Mouse (Mus musculus): ENCODE measurements around the gene Ripk4. TPM values are rescaled to one million over a fixed set of nuclear protein-coding genes. Genes with fewer than 3 reads are reported as not detected.

The Ripk4 gene
- polyA plus RNA-seq, 2 experiments = 8.3 to 20.3 TPM

GRCm38 (mm10) chr16:97766501-97766900 lies 2.9 kb upstream of the Ripk4 start:
- WGBS = 29% methylated on average over 3 of the region's 3 CpGs
- Histone ChIP-seq H3K27ac (replicated peaks; ENCODE audit: low read depth, low read length) (no peak overlapping the region), H3K36me3 (ENCODE audit: control insufficient read depth, insufficient read depth, low read length) (no peaks in the 10 kb centered on the region), H3K4me1 (ENCODE audit: control insufficient read depth, insufficient read depth, low read length) (peaks cover 11% of the 10 kb centered on the region), H3K27me3 (ENCODE audit: control insufficient read depth, insufficient read depth, low read length) (peaks cover 38% of the 10 kb centered on the region), H3K9ac (ENCODE audit: low read depth, low read length, severe bottlenecking) (no peak overlapping the region), H3K9me3 (ENCODE audit: control insufficient read depth, low read length) (no peaks in the 10 kb centered on the region), H3K4me2 (replicated peaks; ENCODE audit: low read depth, low read length, severe bottlenecking) (no peak overlapping the region), H3K4me3 (replicated peaks; ENCODE audit: low read length) (no peak overlapping the region)
- ATAC-seq (ENCODE audit: low FRiP score, low read depth) (no peak), DNase-seq (ENCODE audit: low spot score) (no peak)
- no peak for TF ChIP-seq POLR2A (IDR thresholded peaks at IDR 0.05; ENCODE audit: borderline replicate concordance, extremely low read depth, insufficient read depth, insufficient read length)

GRCm38 (mm10) chr16:97764626-97765025 lies 1.0 kb upstream of the Ripk4 start:
- Histone ChIP-seq H3K4me3 (replicated peaks; ENCODE audit: low read length) (no peak overlapping the region), H3K27ac (replicated peaks; ENCODE audit: low read depth, low read length) (no peak overlapping the region), H3K27me3 (ENCODE audit: control insufficient read depth, insufficient read depth, low read length) (peaks cover 43% of the 10 kb centered on the region), H3K9me3 (ENCODE audit: control insufficient read depth, low read length) (no peaks in the 10 kb centered on the region), H3K4me2 (replicated peaks; ENCODE audit: low read depth, low read length, severe bottlenecking) (no peak overlapping the region), H3K36me3 (ENCODE audit: control insufficient read depth, insufficient read depth, low read length) (no peaks in the 10 kb centered on the region), H3K9ac (ENCODE audit: low read depth, low read length, severe bottlenecking) (no peak overlapping the region), H3K4me1 (ENCODE audit: control insufficient read depth, insufficient read depth, low read length) (peaks cover 11% of the 10 kb centered on the region)
- 51% methylated on average over 2 of the region's 2 CpGs for WGBS
- TF ChIP-seq POLR2A (IDR thresholded peaks at IDR 0.05; ENCODE audit: borderline replicate concordance, extremely low read depth, insufficient read depth, insufficient read length) = no peak
- ATAC-seq (ENCODE audit: low FRiP score, low read depth) (no peak), DNase-seq (ENCODE audit: low spot score) (no peak)

- Histone ChIP-seq H3K9me3 (ENCODE audit: control insufficient read depth, low read length) (no peaks in the 10 kb centered on the region), H3K27me3 (ENCODE audit: control insufficient read depth, insufficient read depth, low read length) (peaks cover 43% of the 10 kb centered on the region), H3K4me3 (replicated peaks; ENCODE audit: low read length) (peak overlapping the region; percentile 44), H3K4me2 (replicated peaks; ENCODE audit: low read depth, low read length, severe bottlenecking) (peak overlapping the region; percentile 74), H3K27ac (replicated peaks; ENCODE audit: low read depth, low read length) (no peak overlapping the region), H3K4me1 (ENCODE audit: control insufficient read depth, insufficient read depth, low read length) (peaks cover 11% of the 10 kb centered on the region), H3K9ac (ENCODE audit: low read depth, low read length, severe bottlenecking) (0 out of 2 replicates have a peak overlapping the region, but pooled peaks have one; percentile 34), H3K36me3 (ENCODE audit: control insufficient read depth, insufficient read depth, low read length) (no peaks in the 10 kb centered on the region)
- ATAC-seq (ENCODE audit: low FRiP score, low read depth) (no peak), DNase-seq (ENCODE audit: low spot score) (no peak)
- no peak for TF ChIP-seq POLR2A (IDR thresholded peaks at IDR 0.05; ENCODE audit: borderline replicate concordance, extremely low read depth, insufficient read depth, insufficient read length)
- 12% methylated on average over 13 of the region's 13 CpGs for WGBS
Observed at GRCm38 (mm10) chr16:97763990-97764340, 378 bp upstream of the Ripk4 start.

- Histone ChIP-seq H3K4me3 (replicated peaks; ENCODE audit: low read length) (peak overlapping the region; percentile 5; the same call in 1 of the 2 replicates), H3K9me3 (ENCODE audit: control insufficient read depth, low read length) (no peaks in the 10 kb centered on the region), H3K27me3 (ENCODE audit: control insufficient read depth, insufficient read depth, low read length) (peaks cover 43% of the 10 kb centered on the region), H3K4me2 (replicated peaks; ENCODE audit: low read depth, low read length, severe bottlenecking) (peak overlapping the region; percentile 10; the same call in 1 of the 2 replicates), H3K36me3 (ENCODE audit: control insufficient read depth, insufficient read depth, low read length) (no peaks in the 10 kb centered on the region), H3K27ac (replicated peaks; ENCODE audit: low read depth, low read length) (no peak overlapping the region), H3K9ac (ENCODE audit: low read depth, low read length, severe bottlenecking) (no peak overlapping the region), H3K4me1 (ENCODE audit: control insufficient read depth, insufficient read depth, low read length) (peaks cover 11% of the 10 kb centered on the region)
- DNase-seq (ENCODE audit: low spot score) (no peak), ATAC-seq (ENCODE audit: low FRiP score, low read depth) (no peak)
- no peak for TF ChIP-seq POLR2A (IDR thresholded peaks at IDR 0.05; ENCODE audit: borderline replicate concordance, extremely low read depth, insufficient read depth, insufficient read length)
- WGBS = 53% methylated on average over 2 of the region's 2 CpGs
Observed at GRCm38 (mm10) chr16:97761782-97762181, 1.8 kb downstream of the Ripk4 start.

- Histone ChIP-seq H3K27me3 (ENCODE audit: control insufficient read depth, insufficient read depth, low read length) (peaks cover 34% of the 10 kb centered on the region), H3K4me2 (replicated peaks; ENCODE audit: low read depth, low read length, severe bottlenecking) (no peak overlapping the region), H3K4me1 (ENCODE audit: control insufficient read depth, insufficient read depth, low read length) (peaks cover 11% of the 10 kb centered on the region), H3K4me3 (replicated peaks; ENCODE audit: low read length) (no peak overlapping the region), H3K36me3 (ENCODE audit: control insufficient read depth, insufficient read depth, low read length) (no peaks in the 10 kb centered on the region), H3K27ac (replicated peaks; ENCODE audit: low read depth, low read length) (no peak overlapping the region), H3K9me3 (ENCODE audit: control insufficient read depth, low read length) (no peaks in the 10 kb centered on the region), H3K9ac (ENCODE audit: low read depth, low read length, severe bottlenecking) (no peak overlapping the region)
- 36% methylated on average over 3 of the region's 3 CpGs for whole genome bisulfite sequencing
- DNase-seq (ENCODE audit: low spot score) = peak; percentile 36
- no peak for ATAC-seq (ENCODE audit: low FRiP score, low read depth)
- TF ChIP-seq POLR2A (IDR thresholded peaks at IDR 0.05; ENCODE audit: borderline replicate concordance, extremely low read depth, insufficient read depth, insufficient read length) = no peak
Observed at GRCm38 (mm10) chr16:97759681-97760080, 3.9 kb downstream of the Ripk4 start.

GRCm38 (mm10) chr16:97758288-97758687 lies 5.3 kb downstream of the Ripk4 start:
- H3K9me3 ChIP-seq (ENCODE audit: control insufficient read depth, low read length) = no peaks in the 10 kb centered on the region
- WGBS = 75% methylated on average over 2 of the region's 2 CpGs
- H3K36me3 ChIP-seq (ENCODE audit: control insufficient read depth, insufficient read depth, low read length) = no peaks in the 10 kb centered on the region
- H3K4me3 ChIP-seq (replicated peaks; ENCODE audit: low read length) = no peak overlapping the region
- H3K4me1 ChIP-seq (ENCODE audit: control insufficient read depth, insufficient read depth, low read length) = peaks cover 5% of the 10 kb centered on the region; the same call in 1 of the 2 replicates
- H3K27ac ChIP-seq (replicated peaks; ENCODE audit: low read depth, low read length) = no peak overlapping the region
- peaks cover 21% of the 10 kb centered on the region for H3K27me3 ChIP-seq (ENCODE audit: control insufficient read depth, insufficient read depth, low read length)
- TF ChIP-seq POLR2A (IDR thresholded peaks at IDR 0.05; ENCODE audit: borderline replicate concordance, extremely low read depth, insufficient read depth, insufficient read length) = no peak
- H3K9ac ChIP-seq (ENCODE audit: low read depth, low read length, severe bottlenecking) = no peak overlapping the region
- no peak overlapping the region for H3K4me2 ChIP-seq (replicated peaks; ENCODE audit: low read depth, low read length, severe bottlenecking)
- no peak for DNase-seq (ENCODE audit: low spot score)
- no peak for ATAC-seq (ENCODE audit: low FRiP score, low read depth)
